In the genomic region with DNA sequence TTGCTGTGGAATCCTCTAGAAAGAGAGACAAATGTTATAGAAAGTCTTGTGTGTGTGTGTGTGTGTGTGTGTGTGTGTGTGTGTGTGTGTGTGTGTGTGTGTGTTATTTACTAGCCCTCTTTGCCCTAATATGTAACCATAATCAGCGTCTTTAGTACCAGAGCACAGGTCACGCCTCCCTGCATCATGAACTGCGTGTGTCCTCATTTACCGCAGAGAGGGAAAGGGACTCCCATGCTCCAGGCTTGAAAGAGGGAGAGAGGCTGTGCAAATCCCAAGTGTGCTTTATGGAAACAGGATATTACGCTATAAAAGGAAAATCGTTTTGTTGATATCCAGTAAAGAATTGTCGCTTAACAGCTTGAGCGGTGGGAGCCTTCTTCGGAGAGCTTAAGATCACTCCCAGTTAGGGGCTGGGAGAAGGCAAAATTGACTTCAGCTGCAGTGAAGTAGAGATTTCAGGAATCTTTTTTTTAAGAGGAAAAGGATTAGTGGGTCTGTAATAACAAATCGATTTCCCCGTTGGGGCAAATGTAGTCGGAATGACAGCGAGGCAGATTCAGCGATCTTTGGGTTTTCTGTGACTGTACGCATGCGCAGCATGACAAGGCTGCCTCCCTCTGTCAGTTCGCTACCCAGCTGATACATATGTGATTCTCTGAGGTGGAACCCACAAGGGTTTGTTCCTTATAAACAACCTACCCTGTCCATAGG, we compare ENCODE assay signal across 9 mouse cellular contexts.
DNase-seq lines count a peak whose midpoint lies in the region; ATAC-seq lines count a peak whose summit lies in the region.
"Had no signal": no experiment of that assay in that cellular context is flagged by ENCODE, and none has a peak within 500 bp of the region (broad histone marks: within the 10 kb centered on the region; RNA-seq: fewer than 3 reads in every experiment).

No protein-coding gene starts in this region.

- H3K4me2 ChIP-seq in heart, embryonic 15.5 days = peak overlapping the region; percentile 60

- H3K36me3 ChIP-seq in heart, embryonic 15.5 days = no peaks in the 10 kb centered on the region
- no peaks in the 10 kb centered on the region for H3K36me3 ChIP-seq in midbrain, embryonic 10.5 days

- H3K4me1 ChIP-seq in heart, embryonic 15.5 days (replicated peaks) = no peaks in the 10 kb centered on the region
- H3K4me1 ChIP-seq in midbrain, embryonic 10.5 days = peaks cover 34% of the 10 kb centered on the region

- peak; percentile 60 for DNase-seq in embryo, embryonic 10 days (ENCODE audit: low spot score)
- DNase-seq in embryo, embryonic 9.5 days (ENCODE audit: extremely low spot score) = no peak
- peak; percentile 7 for DNase-seq in c-Kit-positive CD71-negative TER-119-negative erythroid progenitor cells, embryonic 14.5 days (ENCODE audit: low read depth)
- DNase-seq in midbrain, embryonic 10.5 days (ENCODE audit: low spot score) = no peak
- DNase-seq in Muller cell, postnatal 12 days (ENCODE audit: inconsistent ontology term) = no peak
- DNase-seq in gastrocnemius, postnatal 10 days = no peak
- DNase-seq in ovary, adult 18-20 months (ENCODE audit: low spot score) = no peak

- no peak for ATAC-seq in heart, embryonic 15.5 days (replicated peaks; ENCODE audit: insufficient number of reproducible peaks, insufficient read depth, low FRiP score, low read depth)

- no peaks in the 10 kb centered on the region for H3K9me3 ChIP-seq in heart, embryonic 15.5 days (replicated peaks)
- no peaks in the 10 kb centered on the region for H3K9me3 ChIP-seq in midbrain, embryonic 10.5 days (replicated peaks)

- H3K9ac ChIP-seq in heart, embryonic 15.5 days = no peak overlapping the region

- no peak overlapping the region for H3K27ac ChIP-seq in heart, embryonic 15.5 days
- no peak overlapping the region for H3K27ac ChIP-seq in midbrain, embryonic 10.5 days (replicated peaks)

- 44% methylated on average over 17 of the region's 17 CpGs for WGBS in heart, embryonic 15.5 days
- WGBS in midbrain, embryonic 10.5 days = 46% methylated on average over 17 of the region's 17 CpGs

- H3K27me3 ChIP-seq in heart, embryonic 15.5 days = no peaks in the 10 kb centered on the region
- H3K27me3 ChIP-seq in midbrain, embryonic 10.5 days (ENCODE audit: low read depth, poor library complexity, severe bottlenecking) = peaks cover 19% of the 10 kb centered on the region
- H3K27me3 ChIP-seq: CH12.LX had no signal

- peak overlapping the region; percentile 38 for H3K4me3 ChIP-seq in heart, embryonic 15.5 days
- peak overlapping the region; percentile 44 for H3K4me3 ChIP-seq in midbrain, embryonic 10.5 days

Comparison
In these comparisons a context has a peak if more than half of its experiments do, and no peak if none do; other contexts are left out.
1. DNase-seq: peak in embryo, embryonic 10 days (single experiment) and c-Kit-positive CD71-negative TER-119-negative erythroid progenitor cells, embryonic 14.5 days (single experiment); none in embryo, embryonic 9.5 days (single experiment), midbrain, embryonic 10.5 days (single experiment), Muller cell, postnatal 12 days (single experiment), gastrocnemius, postnatal 10 days (single experiment) and ovary, adult 18-20 months (single experiment).